Mouse (Mus musculus): ENCODE measurements around the gene Nsl1. TPM values are rescaled to one million over a fixed set of nuclear protein-coding genes. Genes with fewer than 3 reads are reported as not detected.
A peak's percentile ranks its signal among the peaks of the same experiment; 100 is the strongest.

Gene Nsl1
- polyA plus RNA-seq, 2 experiments, result 8.8 to 11.2 TPM

- H3K27me3 ChIP-seq (ENCODE audit: control insufficient read depth, insufficient read depth, low read length), result peaks cover 6% of the 10 kb centered on the region
- TF ChIP-seq EP300 (IDR thresholded peaks at IDR 0.05; ENCODE audit: low read depth), result no peak
- no peak for TF ChIP-seq CTCF (IDR thresholded peaks at IDR 0.05; ENCODE audit: low read depth)
- no peaks in the 10 kb centered on the region for H3K36me3 ChIP-seq (replicated peaks; ENCODE audit: control insufficient read depth, insufficient read depth, low read depth)
- H3K4me3 ChIP-seq (ENCODE audit: insufficient read depth in 1 of 2, low read depth in 2 of 2, low read length in 2 of 2), result no peak overlapping the region
- peaks cover 0 to 7% of the 10 kb centered on the region in 2 experiments; a peak in 2 of 4 replicates for H3K4me1 ChIP-seq (replicated peaks; ENCODE audit: control insufficient read depth in 2 of 2, insufficient read depth in 2 of 2, low read length in 1 of 2)
- DNase-seq (ENCODE audit: low read depth in 3 of 3, low spot score in 3 of 3), result no peak
- H3K9me3 ChIP-seq (ENCODE audit: control insufficient read depth, low read length), result no peaks in the 10 kb centered on the region
- WGBS (ENCODE audit: insufficient replicate concordance), result 61% methylated on average over 8 of the region's 8 CpGs
- ATAC-seq (ENCODE audit: insufficient read depth), result no peak
- H3K4me2 ChIP-seq (ENCODE audit: low read depth), result no peak overlapping the region
- no peak overlapping the region for H3K9ac ChIP-seq (replicated peaks)
- no peak overlapping the region for H3K27ac ChIP-seq
Observed at GRCm38 (mm10) chr1:191092050-191092449, 29.2 kb downstream of the Nsl1 start.

GRCm38 (mm10) chr1:191093578-191093977 lies 30.8 kb downstream of the Nsl1 start:
- H3K36me3 ChIP-seq (replicated peaks; ENCODE audit: control insufficient read depth, insufficient read depth, low read depth), result no peaks in the 10 kb centered on the region
- H3K9ac ChIP-seq (replicated peaks), result no peak overlapping the region
- peaks cover 21% of the 10 kb centered on the region for H3K27me3 ChIP-seq (ENCODE audit: control insufficient read depth, insufficient read depth, low read length)
- H3K9me3 ChIP-seq (ENCODE audit: control insufficient read depth, low read length), result no peaks in the 10 kb centered on the region
- TF ChIP-seq CTCF (IDR thresholded peaks at IDR 0.05; ENCODE audit: low read depth) (no peak), EP300 (IDR thresholded peaks at IDR 0.05; ENCODE audit: low read depth) (no peak)
- no peak overlapping the region for H3K4me3 ChIP-seq (ENCODE audit: insufficient read depth in 1 of 2, low read depth in 2 of 2, low read length in 2 of 2)
- no peak for DNase-seq (ENCODE audit: low read depth in 3 of 3, low spot score in 3 of 3)
- H3K4me1 ChIP-seq (replicated peaks; ENCODE audit: control insufficient read depth in 2 of 2, insufficient read depth in 2 of 2, low read length in 1 of 2), result peaks cover 0 to 3% of the 10 kb centered on the region in 2 experiments; a peak in 2 of 4 replicates
- WGBS (ENCODE audit: insufficient replicate concordance), result 52% methylated on average over 5 of the region's 5 CpGs
- no peak for ATAC-seq (ENCODE audit: insufficient read depth)
- H3K27ac ChIP-seq, result no peak overlapping the region
- H3K4me2 ChIP-seq (ENCODE audit: low read depth), result no peak overlapping the region

GRCm38 (mm10) chr1:191095019-191095418 lies 32.2 kb downstream of the Nsl1 start:
- H3K27ac ChIP-seq, result no peak overlapping the region
- H3K36me3 ChIP-seq (replicated peaks; ENCODE audit: control insufficient read depth, insufficient read depth, low read depth), result no peaks in the 10 kb centered on the region
- H3K27me3 ChIP-seq (ENCODE audit: control insufficient read depth, insufficient read depth, low read length), result peaks cover 35% of the 10 kb centered on the region
- H3K4me2 ChIP-seq (ENCODE audit: low read depth), result no peak overlapping the region
- no peak overlapping the region for H3K9ac ChIP-seq (replicated peaks)
- H3K4me3 ChIP-seq (ENCODE audit: insufficient read depth in 1 of 2, low read depth in 2 of 2, low read length in 2 of 2), result no peak overlapping the region
- no peak for DNase-seq (ENCODE audit: low read depth in 3 of 3, low spot score in 3 of 3)
- no peaks in the 10 kb centered on the region for H3K9me3 ChIP-seq (ENCODE audit: control insufficient read depth, low read length)
- 46% methylated on average over 9 of the region's 9 CpGs for WGBS (ENCODE audit: insufficient replicate concordance)
- no peak for TF ChIP-seq EP300 (IDR thresholded peaks at IDR 0.05; ENCODE audit: low read depth)
- peak; percentile 45 for TF ChIP-seq CTCF (IDR thresholded peaks at IDR 0.05; ENCODE audit: low read depth)
- no peaks in the 10 kb centered on the region for H3K4me1 ChIP-seq (replicated peaks; ENCODE audit: control insufficient read depth in 2 of 2, insufficient read depth in 2 of 2, low read length in 1 of 2)
- ATAC-seq (ENCODE audit: insufficient read depth), result no peak

GRCm38 (mm10) chr1:191096871-191097681 lies 34.3 kb downstream of the Nsl1 start:
- ATAC-seq (ENCODE audit: insufficient read depth) (no peak), DNase-seq (ENCODE audit: low read depth in 3 of 3, low spot score in 3 of 3) (no peak)
- 30% methylated on average over 14 of the region's 14 CpGs for WGBS (ENCODE audit: insufficient replicate concordance)
- Histone ChIP-seq H3K9me3 (ENCODE audit: control insufficient read depth, low read length) (no peaks in the 10 kb centered on the region), H3K36me3 (replicated peaks; ENCODE audit: control insufficient read depth, insufficient read depth, low read depth) (no peaks in the 10 kb centered on the region), H3K4me2 (ENCODE audit: low read depth) (no peak overlapping the region), H3K9ac (replicated peaks) (no peak overlapping the region), H3K4me3 (ENCODE audit: insufficient read depth in 1 of 2, low read depth in 2 of 2, low read length in 2 of 2) (no peak overlapping the region), H3K27ac (no peak overlapping the region), H3K27me3 (ENCODE audit: control insufficient read depth, insufficient read depth, low read length) (peaks cover 44% of the 10 kb centered on the region), H3K4me1 (replicated peaks; ENCODE audit: control insufficient read depth in 2 of 2, insufficient read depth in 2 of 2, low read length in 1 of 2) (no peaks in the 10 kb centered on the region)
- TF ChIP-seq EP300 (IDR thresholded peaks at IDR 0.05; ENCODE audit: low read depth) (no peak), CTCF (IDR thresholded peaks at IDR 0.05; ENCODE audit: low read depth) (no peak)

Data from liver, embryonic 14.5 days (tissue).